Mouse (Mus musculus): ENCODE data around the gene Moxd2. TPM values are rescaled to one million over a fixed set of nuclear protein-coding genes. Genes with fewer than 3 reads are reported as not detected.

Moxd2 gene
- not detected in 2 replicates for polyA plus RNA-seq (2016; fragmentation: Nextera tagmentation; extraction: Ambion mirVana)

GRCm38 (mm10) chr6:40887394-40887793, at the start of gene Moxd2:
Gene Moxd2 (minus strand): TSS chr6:40887494.
- Histone ChIP-seq H3K4me1 (no peaks in the 10 kb centered on the region), H3K4me3 (no peak within 1 kb of the TSS), H3K27ac (replicated peaks) (no peak within 1 kb of the TSS), H3K36me3 (no peaks in the 10 kb centered on the region), H3K27me3 (ENCODE audit: low read depth, poor library complexity, severe bottlenecking) (no peaks in the 10 kb centered on the region), H3K9me3 (replicated peaks) (no peaks in the 10 kb centered on the region)
- no peak for DNase-seq (ENCODE audit: low spot score)
- WGBS = 94% methylated on average over 3 of the region's 3 CpGs

DNA sequence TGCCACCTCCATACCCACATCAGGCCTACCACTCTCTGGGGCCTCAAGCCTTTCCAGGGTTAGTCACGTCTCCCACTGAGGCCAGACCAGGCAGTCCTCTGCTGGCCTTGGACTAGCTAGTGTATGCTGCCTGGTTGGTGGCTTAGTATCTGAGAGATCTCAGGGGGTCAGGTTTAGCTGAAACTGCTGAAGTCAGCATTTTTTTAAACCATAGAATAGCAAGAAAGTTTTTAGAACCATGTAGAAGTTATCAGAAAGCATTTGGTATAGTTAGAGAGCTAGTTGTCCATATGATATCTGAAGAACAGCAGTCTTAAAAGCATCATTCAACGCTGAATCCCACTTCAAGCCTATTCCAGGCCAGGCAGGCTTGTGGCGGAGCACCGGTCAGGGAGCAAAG, 32.7 kb upstream of the Moxd2 start:
- H3K27me3 ChIP-seq (ENCODE audit: low read depth, poor library complexity, severe bottlenecking) = no peaks in the 10 kb centered on the region
- no peak overlapping the region for H3K27ac ChIP-seq (replicated peaks)
- no peaks in the 10 kb centered on the region for H3K36me3 ChIP-seq
- no peak overlapping the region for H3K4me3 ChIP-seq
- no peaks in the 10 kb centered on the region for H3K4me1 ChIP-seq
- 86% methylated on average over 4 of the region's 4 CpGs for WGBS
- H3K9me3 ChIP-seq (replicated peaks) = no peaks in the 10 kb centered on the region
- no peak for DNase-seq (ENCODE audit: low spot score)

DNA sequence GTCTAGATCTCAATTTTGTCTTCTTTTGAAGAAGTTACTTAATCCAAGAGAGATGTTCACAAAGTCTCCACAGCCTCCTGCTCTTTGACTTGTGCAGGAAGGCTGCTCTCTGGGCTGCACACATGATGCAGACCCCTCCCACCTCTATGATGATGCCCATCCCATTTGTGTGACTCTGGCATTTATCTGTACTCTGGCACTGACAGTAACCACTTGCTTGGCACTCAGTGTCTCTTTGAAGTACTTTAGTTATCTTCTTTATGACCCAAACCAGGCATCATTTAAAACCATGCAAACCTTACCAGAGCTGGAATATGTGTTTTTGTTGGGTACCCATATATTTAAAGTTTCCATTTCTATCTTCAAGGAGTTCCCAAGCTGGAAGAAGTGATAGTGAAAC, 13.0 kb upstream of the Moxd2 start, which contains the start of gene Prss58:
Gene Prss58, minus strand, starts transcription at position 101 of the 400 bp plus-strand sequence.
- no peaks in the 10 kb centered on the region for H3K27me3 ChIP-seq (ENCODE audit: low read depth, poor library complexity, severe bottlenecking)
- no peaks in the 10 kb centered on the region for H3K36me3 ChIP-seq
- no peak within 1 kb of the TSS for H3K27ac ChIP-seq (replicated peaks)
- no peak for DNase-seq (ENCODE audit: low spot score)
- no peaks in the 10 kb centered on the region for H3K9me3 ChIP-seq (replicated peaks)
- H3K4me1 ChIP-seq = no peaks in the 10 kb centered on the region
- H3K4me3 ChIP-seq = no peak within 1 kb of the TSS

DNA sequence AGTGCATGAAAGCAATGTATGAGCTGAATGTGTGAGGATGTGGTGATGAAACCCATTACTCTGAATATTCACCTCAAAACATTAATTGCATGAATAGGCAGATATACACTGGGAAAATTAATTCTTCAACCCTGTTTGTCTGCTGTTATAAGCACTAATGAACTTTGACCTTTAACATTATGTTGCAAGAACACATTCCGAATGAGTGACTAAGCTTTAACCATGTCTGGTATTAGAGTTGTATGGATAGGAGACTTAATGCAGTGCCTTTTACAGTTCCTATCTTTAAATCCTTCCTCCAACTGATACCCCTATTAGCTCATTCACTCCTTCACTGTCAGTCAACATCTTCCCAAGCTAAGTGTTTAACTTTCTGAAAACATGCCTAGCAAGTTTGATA, 7.4 kb upstream of the Moxd2 start:
- 81% methylated on average over 1 of the region's 1 CpGs for WGBS
- H3K9me3 ChIP-seq (replicated peaks) = no peaks in the 10 kb centered on the region
- H3K27ac ChIP-seq (replicated peaks) = no peak overlapping the region
- H3K36me3 ChIP-seq = no peaks in the 10 kb centered on the region
- no peaks in the 10 kb centered on the region for H3K4me1 ChIP-seq
- H3K4me3 ChIP-seq = no peak overlapping the region
- H3K27me3 ChIP-seq (ENCODE audit: low read depth, poor library complexity, severe bottlenecking) = no peaks in the 10 kb centered on the region
- DNase-seq (ENCODE audit: low spot score) = no peak

GRCm38 (mm10) chr6:40893577-40893976, 6.3 kb upstream of the Moxd2 start:
- Histone ChIP-seq H3K4me1 (no peaks in the 10 kb centered on the region), H3K27me3 (ENCODE audit: low read depth, poor library complexity, severe bottlenecking) (no peaks in the 10 kb centered on the region), H3K9me3 (replicated peaks) (no peaks in the 10 kb centered on the region), H3K4me3 (no peak overlapping the region), H3K36me3 (no peaks in the 10 kb centered on the region), H3K27ac (replicated peaks) (no peak overlapping the region)
- 44% methylated on average over 7 of the region's 7 CpGs for WGBS
- peak; percentile 18 for DNase-seq (ENCODE audit: low spot score)

DNA sequence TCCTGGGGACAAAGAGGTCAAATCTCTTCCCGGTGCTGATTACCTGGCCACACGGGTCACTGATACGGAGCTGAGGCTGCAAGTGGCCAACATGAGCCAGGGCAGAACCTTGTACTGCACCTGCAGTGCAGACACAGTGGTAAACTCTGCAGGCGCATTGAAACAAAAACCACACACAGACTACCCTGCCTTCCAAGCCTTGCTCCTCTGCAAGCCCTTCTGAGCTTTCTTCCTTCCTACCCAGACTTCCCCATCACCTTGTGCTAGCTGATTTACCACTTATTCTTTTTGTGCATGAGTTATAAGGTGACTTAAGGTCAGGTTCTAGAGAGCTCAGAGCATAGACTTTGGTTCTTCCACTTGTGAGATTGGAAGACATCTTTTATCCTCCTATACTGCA, 4.5 kb upstream of the Moxd2 start:
- Histone ChIP-seq H3K27ac (replicated peaks) (no peak overlapping the region), H3K36me3 (no peaks in the 10 kb centered on the region), H3K27me3 (ENCODE audit: low read depth, poor library complexity, severe bottlenecking) (no peaks in the 10 kb centered on the region), H3K9me3 (replicated peaks) (no peaks in the 10 kb centered on the region), H3K4me3 (no peak overlapping the region), H3K4me1 (no peaks in the 10 kb centered on the region)
- DNase-seq (ENCODE audit: low spot score) = no peak
- 81% methylated on average over 4 of the region's 4 CpGs for WGBS

DNA sequence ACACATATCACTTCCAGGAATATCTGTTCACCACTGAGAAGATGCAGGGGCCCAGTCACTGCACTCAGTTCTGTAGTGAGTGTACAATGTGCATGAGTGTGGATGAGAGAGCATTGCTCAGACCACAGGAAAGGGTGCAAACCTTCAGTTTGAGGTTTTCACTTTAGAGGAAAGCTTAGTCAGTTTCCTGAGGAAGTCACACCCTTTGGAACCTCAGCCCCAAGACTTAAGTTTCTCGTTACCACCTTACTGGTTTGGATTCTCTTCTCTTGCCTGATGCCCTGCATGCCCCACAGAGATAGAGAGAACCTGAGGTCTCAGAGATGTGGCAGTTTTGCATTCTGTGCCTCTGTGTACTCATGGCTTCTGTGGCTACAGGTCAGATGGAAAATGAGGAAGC, 3.7 kb upstream of the Moxd2 start:
- no peaks in the 10 kb centered on the region for H3K36me3 ChIP-seq
- 81% methylated on average over 1 of the region's 1 CpGs for WGBS
- no peaks in the 10 kb centered on the region for H3K27me3 ChIP-seq (ENCODE audit: low read depth, poor library complexity, severe bottlenecking)
- DNase-seq (ENCODE audit: low spot score) = no peak
- no peak overlapping the region for H3K4me3 ChIP-seq
- H3K27ac ChIP-seq (replicated peaks) = no peak overlapping the region
- H3K9me3 ChIP-seq (replicated peaks) = no peaks in the 10 kb centered on the region
- H3K4me1 ChIP-seq = no peaks in the 10 kb centered on the region

DNA sequence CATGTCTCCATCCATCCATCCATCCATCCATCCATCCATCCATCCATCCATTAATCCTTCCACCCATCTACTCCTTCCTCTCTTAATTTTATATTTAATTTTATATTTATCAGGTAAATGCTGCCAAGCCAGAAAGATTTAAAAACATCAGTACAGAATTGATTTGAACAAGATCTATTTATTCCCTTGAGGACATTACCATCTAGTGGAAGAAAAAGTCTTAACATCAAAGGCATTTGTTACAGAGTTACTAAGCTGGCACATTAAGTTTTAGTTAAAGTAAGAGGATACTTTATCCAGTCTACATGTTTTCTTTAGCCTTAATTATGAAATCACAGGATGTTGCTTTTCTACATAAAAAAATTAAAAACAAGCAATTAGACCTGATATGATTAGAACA, 42.0 kb downstream of the Moxd2 start:
- Histone ChIP-seq H3K4me3 (no peak overlapping the region), H3K27ac (replicated peaks) (no peak overlapping the region), H3K4me1 (no peaks in the 10 kb centered on the region), H3K36me3 (no peaks in the 10 kb centered on the region), H3K27me3 (ENCODE audit: low read depth, poor library complexity, severe bottlenecking) (no peaks in the 10 kb centered on the region), H3K9me3 (replicated peaks) (no peaks in the 10 kb centered on the region)
- DNase-seq (ENCODE audit: low spot score) = no peak

Other genes with a start within 250 kb of the Moxd2 start
- not detected in 2 replicates for gene Prss58, start 12.9 kb upstream of the Moxd2 start, polyA plus RNA-seq (2016; fragmentation: Nextera tagmentation; extraction: Ambion mirVana)
- not detected in 2 replicates for gene 1700074P13Rik, start 53.1 kb upstream of the Moxd2 start, polyA plus RNA-seq (2016; fragmentation: Nextera tagmentation; extraction: Ambion mirVana)
- not detected in 2 replicates for gene Gm4744, start 64.4 kb upstream of the Moxd2 start, polyA plus RNA-seq (2016; fragmentation: Nextera tagmentation; extraction: Ambion mirVana)
- gene 1810009J06Rik, start 77.3 kb upstream of the Moxd2 start, polyA plus RNA-seq (2016; fragmentation: Nextera tagmentation; extraction: Ambion mirVana) = not detected in 2 replicates
- gene Gm2663, start 112.0 kb upstream of the Moxd2 start, polyA plus RNA-seq (2016; fragmentation: Nextera tagmentation; extraction: Ambion mirVana) = not detected in 2 replicates
- not detected in 2 replicates for gene 2210010C04Rik, start 148.0 kb upstream of the Moxd2 start, polyA plus RNA-seq (2016; fragmentation: Nextera tagmentation; extraction: Ambion mirVana)